Mouse (Mus musculus) testis, adult 2 months (tissue): ENCODE measurements around the gene Cog5.

Source experiments
- CTCF ChIP-seq: fragments of 200-500 bp; IDR thresholded peaks from 2 replicates; pipeline ENCODE4 v1.5.1; 2012; ENCODE audit warnings: low read depth, mild to moderate bottlenecking, inconsistent platforms, low read length, moderate library complexity; ENCODE audit not compliant: control insufficient read depth, insufficient read depth, insufficient replicate concordance
- POLR2A ChIP-seq: fragments of 200-500 bp; IDR thresholded peaks from 2 replicates; pipeline ENCODE4 v1.6.1; 2012; ENCODE audit warnings: low read depth, mild to moderate bottlenecking, inconsistent platforms, low read length, moderate library complexity; ENCODE audit not compliant: control insufficient read depth

- TF ChIP-seq CTCF = no peak
- TF ChIP-seq POLR2A = no peak
Observed at GRCm38 (mm10) chr12:31967536-31967935, 312.9 kb downstream of the Cog5 start.
